Mouse (Mus musculus) left cerebral cortex, postnatal 4 days (tissue): ENCODE results near the gene Kcnk6. TPM values are rescaled to one million over a fixed set of nuclear protein-coding genes. Genes with fewer than 3 reads are reported as not detected.
A peak's percentile ranks its signal among the peaks of the same experiment; 100 is the strongest.

Source experiments
- DNase-seq: peaks from one replicate; pipeline ENCODE4 v3.0.0-alpha.2; 2022
- intact Hi-C: fragments of 180-260 bp; cut with DNase I; formaldehyde crosslinking; loops from one replicate; pipeline ENCODE4 v1.15.1; 2025
- total RNA-seq, 2 experiments: library from RNA; stranded (reverse); gene quantifications; 2 replicates each; pipeline ENCODE4 v1.2.3; 2021

Kcnk6 gene
- total RNA-seq = 1 to 10 TPM; 1.1 TPM

DNA sequence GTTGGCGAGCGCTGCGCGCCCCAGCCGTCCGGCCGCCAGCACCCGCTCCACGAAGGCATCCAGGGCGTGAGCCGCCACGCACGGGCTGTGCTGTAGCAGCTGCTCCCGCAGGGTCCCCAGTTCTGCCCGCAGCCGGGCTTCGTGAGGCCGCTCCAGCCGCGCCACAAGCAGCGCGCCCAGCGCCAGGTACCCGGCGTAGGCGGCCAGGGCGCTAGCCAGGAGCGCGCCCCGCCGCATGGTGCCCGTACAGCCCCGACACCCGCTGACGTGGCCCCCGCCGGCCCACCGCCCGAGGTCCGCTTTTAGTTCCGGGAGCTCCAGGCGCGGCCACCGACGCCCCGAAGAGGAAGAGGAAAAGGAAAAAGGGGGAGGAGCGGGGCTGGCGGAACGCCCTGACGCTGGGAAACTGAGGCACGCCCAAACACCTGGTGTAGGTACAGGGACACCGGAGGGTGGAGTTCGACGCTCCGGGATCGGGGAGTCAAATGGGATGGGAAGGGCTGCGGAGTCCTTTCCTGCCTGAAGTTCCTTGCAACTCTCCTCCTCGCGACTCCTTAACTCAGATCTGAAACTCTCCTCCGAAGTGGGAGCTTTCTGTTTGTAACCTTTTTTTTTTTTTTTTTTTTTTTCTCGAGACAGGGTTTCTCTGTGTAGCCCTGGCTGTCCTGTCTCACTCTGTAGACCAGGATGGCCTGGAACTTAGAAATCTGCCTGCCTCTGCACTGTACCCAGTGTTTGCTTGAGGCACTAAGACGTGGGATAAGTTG, at the start of gene Kcnk6:
Gene Kcnk6, minus strand, starts transcription at position 269 of the 767 bp plus-strand sequence.
- intact Hi-C loops = no loop called here
- no peak for DNase-seq

DNA sequence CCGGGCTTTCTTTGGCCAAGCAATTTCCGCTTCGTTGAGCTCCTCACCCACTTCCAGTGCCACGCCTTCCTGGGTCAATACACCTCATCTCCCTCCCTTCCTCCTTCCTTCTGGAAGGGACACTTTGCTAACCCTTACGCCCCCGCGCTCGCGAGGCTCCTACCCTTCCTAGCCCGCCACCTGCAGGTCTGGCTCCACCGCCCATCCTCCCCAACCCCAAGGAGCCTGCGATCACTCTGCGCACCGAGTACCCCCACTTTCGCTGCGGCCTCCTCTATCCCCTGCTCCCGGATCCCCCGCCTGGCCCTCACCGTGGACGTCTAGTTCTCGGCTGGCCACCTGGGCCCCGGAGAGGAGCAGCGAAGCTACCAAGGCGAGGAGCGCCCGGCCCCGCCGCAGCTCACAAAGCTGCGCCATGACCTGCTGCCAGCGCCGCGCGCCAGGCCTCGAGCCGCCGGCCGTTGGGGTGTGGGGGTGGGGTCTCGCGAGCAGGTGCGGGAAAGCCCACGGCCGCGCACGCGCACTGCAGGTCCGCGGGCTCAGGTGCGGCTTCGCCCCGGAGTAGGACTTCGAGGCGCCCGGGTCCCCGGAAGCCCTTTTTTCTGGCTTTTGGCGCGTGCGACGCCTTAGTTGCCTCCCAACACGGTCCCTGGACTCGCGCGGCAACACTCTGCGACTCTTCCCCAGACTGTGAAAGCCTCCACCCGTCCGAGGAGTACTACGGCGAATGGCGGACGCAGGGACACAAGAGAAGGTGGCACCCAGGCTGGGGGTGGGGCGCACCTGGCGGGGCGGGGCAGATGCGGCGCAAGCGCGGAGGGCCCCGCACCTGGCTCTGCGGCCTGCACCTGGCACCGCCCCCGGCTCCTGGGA, 49.1 kb upstream of the Kcnk6 start, which contains the start of gene Spint2:
Gene Spint2, minus strand, starts transcription at position 712 of the 873 bp plus-strand sequence.
- intact Hi-C loops = no loop called here
- DNase-seq = peak; percentile 60

DNA sequence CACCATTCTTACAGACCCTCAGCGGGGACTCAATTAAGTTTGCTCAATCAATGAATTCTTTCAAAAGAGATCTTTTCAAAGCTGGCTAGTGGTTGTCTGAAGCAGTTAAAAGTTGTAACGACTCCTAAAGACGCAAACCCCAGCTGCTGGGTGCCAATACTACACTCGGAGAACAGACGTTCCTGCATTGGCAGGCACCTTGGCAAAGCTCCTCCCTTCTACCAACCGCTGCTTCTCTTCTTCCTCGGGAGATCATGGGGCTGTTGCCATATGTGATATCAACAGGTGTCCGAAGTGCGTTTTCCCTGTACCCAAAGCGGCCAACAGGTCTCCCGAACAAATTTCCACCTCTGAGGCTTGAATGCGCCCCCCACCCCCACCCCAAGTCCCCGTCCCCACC, 48.5 kb upstream of the Kcnk6 start:
- no peak for DNase-seq
- intact Hi-C loops = no loop called here

DNA sequence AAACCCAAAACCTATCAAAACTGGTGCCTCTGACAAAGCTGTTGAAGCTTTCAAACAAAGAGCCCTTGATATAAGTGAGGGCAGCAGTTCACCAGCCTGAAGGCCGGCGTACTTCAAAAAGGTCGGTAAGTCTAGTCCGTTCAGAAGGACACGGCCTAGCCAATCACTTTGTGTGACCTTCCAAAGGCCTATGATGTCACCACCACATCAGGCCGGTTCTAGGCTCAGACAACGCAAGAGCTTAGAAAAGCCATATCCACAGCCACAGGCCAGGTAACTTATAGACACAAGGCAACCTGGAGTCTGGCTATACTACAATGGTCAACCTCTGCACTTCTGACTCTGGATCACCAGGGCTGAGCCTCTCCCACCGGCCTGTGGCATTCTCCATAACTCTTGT, 47.6 kb upstream of the Kcnk6 start:
- intact Hi-C loops = no loop called here
- DNase-seq = no peak

DNA sequence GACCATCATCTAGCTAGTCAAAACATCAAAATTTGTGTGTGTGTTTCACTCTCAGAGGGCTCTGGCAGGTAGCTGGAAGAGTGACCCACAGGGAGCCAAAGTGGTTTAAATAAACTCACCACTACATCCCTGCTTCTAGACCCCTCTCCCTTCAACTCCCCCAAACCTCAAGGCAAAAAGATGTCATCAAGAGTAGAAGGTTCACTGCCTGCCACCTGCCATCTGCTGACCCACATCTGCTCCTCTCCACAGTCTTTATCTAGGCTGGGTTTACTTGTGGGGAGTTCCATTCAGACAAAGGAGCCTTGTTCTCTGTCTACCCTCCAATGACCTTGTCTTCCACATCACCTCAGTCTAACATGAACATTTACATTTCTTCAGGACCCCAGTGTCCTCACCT, 46.9 kb upstream of the Kcnk6 start:
- no peak for DNase-seq
- intact Hi-C loops = no loop called here

DNA sequence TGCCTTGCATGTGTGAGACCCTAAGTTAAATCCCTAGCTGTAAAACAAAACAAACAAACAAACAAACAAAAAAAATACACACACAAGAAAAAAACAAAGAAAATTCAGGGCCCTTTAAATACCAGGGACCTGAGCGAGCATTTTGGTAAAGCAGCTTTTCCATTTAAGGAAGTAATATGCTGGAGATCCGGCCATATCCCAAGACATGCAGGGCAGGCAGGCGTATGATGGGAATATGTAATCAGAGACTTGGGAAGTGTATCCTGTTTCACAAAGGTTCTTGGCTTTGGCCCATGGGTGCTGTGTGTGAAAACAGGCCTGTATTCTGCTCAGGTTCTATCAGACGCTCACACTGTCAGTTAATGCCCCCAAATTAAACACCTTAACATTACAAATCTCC, 45.2 kb upstream of the Kcnk6 start:
- no peak for DNase-seq
- intact Hi-C loops = no loop called here

DNA sequence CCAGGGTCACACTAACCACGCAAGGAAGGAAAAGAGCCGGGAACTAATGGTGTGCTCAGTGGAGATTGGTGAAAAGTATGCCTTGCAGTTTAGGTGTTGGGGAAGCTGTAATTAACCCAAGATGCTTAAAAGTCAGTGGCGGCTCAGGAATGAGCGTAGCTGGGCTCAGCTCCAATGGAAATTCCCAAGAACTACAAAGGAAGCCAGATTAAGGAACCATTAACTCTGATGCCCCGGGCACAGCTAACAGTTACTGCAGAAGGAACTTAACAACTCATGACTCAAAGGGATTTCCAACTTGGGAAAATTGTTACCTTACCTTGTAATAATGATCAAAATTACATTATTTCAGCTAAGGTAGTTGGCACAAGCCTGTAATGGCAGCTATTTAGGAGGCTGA, 44.4 kb upstream of the Kcnk6 start:
- intact Hi-C loops = no loop called here

DNA sequence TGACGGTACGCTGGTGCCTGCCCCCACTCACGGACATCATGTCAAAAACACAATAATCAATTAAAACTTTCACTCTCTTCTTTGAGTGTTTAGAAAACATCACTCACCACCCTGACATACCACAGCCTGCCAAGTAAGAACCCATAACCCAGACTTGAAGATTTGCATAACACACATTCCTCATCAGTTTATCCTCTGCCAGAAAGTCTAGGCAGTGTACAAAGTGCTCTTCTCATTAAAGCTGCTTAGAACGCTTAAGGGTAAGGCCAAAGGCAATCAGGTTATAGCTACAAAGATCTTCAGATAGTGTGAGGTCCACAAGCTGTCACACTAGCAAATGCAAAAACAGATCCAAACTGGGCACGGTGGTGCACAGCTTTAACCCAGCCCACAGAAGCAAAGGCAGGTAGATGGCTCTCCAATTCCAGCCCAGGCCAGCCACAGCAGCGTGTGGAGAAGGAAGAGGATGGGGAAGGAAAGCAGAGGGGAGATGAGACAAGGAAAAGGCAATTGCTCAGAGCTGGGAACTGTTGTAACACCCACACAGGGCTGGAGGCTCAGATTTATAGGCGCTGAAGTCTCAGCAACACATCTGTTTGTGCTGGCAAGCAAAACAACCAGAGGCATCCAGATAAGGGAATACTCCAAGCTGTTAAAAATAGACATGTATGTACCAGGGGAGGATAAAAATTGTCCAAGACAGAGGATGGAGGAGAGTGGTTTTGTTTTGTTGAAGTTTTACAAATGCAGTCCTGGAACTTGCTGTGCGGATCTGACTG, 39.6 kb upstream of the Kcnk6 start:
- intact Hi-C loops = no loop called here
- no peak for DNase-seq

More for the DNA sequence above, 44.4 kb upstream of the Kcnk6 start:
- DNase-seq = no peak

DNA sequence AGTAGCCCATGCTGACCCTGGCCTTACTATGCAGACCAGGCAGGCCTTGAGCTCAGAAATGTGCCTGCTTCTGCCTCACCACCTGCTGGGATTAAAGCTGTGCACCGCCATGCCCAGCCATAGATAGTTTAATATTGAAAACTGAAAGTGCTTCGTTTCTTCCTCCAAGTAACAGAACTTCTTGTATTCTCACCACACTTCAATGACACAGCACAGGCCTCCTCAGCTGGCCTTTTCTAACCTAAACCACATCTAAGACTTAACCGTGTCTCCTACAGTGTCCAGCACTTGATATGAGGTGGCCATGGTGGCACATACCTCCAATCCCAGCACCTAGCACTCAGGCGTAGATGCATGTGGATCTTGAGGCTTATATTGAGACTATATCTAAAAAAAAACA, 38.1 kb upstream of the Kcnk6 start:
- no peak for DNase-seq
- intact Hi-C loops = no loop called here

DNA sequence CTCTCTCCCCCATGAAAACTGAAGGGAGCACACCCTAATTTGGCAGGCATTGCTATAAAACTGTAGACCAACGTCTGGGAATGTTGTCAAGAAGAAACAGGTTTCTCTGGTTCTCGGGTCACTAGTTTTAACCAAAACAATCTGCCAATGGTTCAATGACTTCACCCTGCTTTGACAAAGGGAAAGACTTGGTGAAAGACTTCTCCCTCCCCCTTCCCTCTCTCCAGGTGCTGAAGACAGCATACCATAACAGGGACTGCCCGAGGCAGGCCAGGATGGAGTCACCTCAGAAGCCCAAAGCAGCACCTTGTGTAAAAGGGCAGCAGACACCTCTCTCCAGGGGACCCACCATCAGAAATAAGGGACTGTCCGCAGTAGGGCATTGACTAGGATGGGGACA, 34.6 kb upstream of the Kcnk6 start:
- intact Hi-C loops = no loop called here
- no peak for DNase-seq

DNA sequence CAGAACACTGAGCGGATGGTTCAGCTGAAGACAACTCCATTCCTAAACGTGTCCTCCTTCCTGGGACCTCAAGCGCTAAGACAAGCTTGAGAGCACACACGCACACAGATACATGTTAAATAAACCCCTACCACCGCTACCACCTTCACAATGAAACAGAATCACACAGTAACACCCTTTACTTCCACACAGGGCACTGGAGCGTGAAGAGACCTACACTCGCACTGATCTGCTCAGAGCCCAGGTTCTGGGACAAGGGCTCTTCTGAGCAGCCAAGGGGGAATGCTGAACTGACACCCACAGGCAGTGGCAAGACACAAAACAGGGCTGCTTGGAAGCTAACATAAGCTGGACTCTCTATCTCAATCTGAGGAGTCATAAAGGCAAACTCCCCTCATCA, 33.3 kb upstream of the Kcnk6 start:
- DNase-seq = no peak
- intact Hi-C loops = no loop called here

DNA sequence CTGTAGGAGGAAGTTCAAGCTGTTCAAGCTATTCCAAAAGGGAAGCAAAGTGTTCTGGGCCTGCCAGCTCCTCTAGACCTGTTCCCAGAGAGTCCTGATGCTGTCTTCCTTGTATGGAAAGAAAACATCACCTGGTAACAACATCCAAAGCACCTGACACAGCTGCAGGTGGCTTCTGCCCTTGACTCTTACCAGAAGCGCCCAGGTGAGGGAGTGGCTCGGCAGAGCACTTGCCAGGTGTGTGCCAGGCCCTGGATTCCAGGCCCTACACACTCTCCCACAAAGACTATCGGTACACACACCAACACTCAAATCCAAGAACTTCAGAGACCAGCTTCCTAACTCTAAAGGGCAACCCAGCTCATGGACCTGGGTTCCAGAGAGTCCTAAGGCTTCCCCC, 31.5 kb upstream of the Kcnk6 start:
- DNase-seq = no peak
- intact Hi-C loops = no loop called here

DNA sequence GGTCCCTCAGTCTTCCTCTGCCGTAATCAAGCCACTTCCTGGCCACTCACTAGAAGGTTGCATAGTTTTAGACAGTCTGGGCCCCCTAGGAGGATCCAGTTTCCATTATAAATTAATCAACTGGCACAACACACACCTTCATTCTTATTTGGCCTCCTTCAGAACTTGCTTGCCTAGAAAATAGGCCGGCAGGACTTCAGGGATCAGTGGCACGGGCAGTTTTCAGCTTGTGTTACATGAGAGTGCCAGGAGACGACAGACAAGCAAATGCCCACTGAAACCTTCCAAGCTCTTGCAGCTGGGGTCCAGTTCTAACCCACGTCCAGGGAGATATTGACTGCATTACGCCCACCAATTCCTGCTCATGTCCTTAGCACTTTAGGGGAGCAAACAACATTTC, 29.8 kb upstream of the Kcnk6 start:
- intact Hi-C loops = no loop called here
- DNase-seq = no peak

DNA sequence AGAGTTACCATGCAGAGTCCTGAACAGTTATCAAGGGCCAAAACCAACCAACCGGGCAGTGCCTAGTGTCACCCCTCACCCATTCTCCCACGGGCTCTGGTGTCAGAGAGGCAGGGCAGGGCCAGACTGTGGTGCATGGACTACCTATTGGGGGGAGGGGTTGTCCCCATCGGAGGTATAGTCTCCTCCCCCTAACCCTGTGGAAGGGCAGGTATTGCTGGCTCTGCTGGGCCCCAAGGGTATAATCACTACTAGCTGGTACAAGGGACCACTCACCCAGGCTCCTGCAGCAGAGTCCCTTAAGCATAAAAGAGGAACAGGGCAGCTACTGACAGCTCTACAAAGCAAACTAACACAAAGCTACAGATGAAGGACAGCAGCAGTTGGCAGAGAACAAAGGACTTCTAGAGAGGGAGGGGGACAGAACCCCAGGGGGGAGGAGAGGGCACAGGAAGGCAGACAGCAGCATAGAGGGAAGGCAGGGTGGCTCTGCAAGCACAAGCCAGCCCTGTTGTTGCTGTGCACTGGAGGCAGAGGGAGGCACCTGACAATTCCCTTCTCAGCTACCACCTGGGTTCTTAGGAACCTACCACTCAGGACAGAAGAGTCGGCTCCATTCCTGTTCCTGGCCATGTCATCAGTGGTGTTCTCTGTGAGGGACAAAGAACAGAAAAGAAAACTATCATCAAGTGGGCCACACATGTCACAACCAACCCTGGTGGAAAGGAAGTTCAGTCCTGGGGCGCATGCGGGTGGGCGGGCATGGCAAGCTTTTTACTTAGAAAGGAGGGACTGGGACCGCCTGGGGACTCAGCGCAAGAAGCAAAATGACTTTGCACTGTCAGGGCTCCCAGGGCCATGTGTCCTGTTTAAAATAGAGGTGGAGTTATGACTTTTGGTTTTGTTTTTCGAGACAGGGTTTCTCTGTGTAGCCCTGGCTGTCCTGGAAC, 27.7 kb upstream of the Kcnk6 start:
- intact Hi-C loops = no loop called here
- DNase-seq = no peak

DNA sequence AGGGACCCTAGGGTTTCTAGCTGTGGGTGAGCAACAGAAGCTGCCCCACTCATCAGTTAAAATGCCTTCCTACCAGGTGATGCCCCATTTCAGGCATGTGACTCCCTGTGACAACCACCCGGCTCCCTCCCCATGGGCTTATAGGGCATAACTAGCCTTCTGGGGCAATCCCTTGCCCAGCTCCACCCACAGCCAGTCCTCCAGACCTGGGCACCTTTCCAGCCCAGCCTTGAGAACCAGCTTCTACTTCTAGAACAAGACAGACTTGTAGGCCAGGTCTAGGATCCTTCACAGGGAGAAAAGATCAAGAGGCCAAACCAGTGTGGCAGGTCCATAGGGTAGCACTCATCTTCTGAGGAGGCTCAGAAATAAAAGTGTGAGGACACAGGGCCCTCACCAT, 25.1 kb upstream of the Kcnk6 start:
- intact Hi-C loops = no loop called here
- DNase-seq = no peak

DNA sequence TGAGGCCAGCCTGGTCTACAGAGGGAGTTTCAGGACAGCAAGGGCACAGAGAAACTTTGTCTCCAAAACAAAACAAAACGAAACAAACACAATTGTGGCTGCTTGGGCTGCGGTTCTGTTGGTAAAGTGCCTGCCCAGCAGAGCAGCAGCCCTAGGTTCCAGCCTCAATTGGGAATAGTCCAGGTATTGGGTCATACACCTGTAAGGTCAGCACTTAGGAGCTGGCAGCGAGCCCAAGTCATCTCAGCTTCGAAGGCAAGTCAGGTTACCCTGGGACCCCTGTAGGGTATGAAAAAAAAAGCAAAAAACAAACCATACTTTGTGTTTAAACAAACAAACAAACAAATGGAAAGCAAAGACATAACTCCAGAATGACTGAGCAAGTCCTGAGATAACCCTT, 23.6 kb upstream of the Kcnk6 start:
- DNase-seq = no peak
- intact Hi-C loops = no loop called here

DNA sequence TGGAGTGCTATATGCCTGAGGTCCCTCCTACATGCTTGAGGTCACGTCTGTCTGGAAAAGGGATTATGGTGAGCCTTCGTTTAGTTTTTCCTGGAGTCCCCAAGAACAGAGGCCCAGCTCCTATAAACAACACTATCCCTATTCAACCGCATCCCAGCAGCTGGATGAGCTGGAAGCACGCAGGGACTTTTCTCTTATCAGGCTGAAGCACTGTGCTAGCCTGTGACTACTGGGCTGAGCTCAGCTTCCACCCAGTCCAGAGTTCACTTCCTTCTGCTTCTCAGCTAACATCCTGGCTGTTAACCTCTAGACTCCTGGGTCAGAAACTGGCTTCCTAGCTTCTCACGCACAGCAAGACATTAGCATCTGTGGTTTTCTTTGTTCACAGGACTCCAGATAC, 21.5 kb upstream of the Kcnk6 start:
- intact Hi-C loops = no loop called here
- DNase-seq = no peak

DNA sequence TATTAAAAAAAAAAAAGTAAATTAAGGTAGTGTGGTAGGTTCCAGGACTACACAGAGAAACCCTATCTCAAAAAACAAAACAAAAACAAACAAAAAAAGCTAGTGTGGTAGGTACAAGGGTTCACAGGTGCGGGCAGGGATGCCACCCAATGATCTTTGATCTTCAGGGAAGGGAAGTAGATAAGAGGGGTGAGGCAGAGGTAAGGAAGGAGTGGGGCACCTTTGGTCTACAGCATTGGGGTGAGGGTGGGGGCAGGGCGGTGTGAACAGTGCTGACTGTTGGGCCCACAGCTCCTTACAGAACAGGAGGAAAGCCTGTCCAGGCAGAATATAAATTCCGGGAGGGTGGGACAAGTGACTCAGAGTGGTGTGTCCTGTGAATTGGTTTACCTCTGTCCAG, 18.9 kb upstream of the Kcnk6 start:
- intact Hi-C loops = no loop called here
- DNase-seq = no peak

DNA sequence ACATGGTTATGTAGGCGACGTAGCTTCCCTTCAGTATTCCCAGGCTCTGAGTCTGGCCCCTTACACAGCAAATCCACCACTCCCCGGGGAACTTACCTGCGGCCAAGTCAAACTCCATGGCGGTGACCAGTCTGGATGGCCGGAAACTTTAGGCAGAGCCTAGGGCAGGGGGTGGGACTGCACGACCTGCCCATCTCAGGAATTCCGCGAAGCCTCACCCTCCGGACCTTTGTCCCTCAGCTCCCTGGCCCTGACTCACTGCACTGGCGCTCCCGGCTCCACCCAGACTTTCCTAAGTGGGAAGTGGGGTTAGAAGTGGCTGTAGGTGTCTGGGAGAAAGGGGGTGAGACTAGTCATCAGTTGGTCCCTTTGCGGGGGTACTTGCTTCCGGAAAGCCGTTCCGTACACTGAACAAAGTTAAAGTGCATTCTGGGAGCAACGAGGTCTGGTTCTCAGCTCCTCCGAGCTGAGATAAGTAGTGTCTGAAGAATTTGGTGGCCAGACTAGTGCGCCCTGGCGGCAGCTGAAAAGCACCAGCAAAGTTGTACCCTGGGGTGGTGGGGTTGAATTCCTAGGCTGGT, 16.0 kb upstream of the Kcnk6 start, which contains the start of gene 2200002D01Rik:
Gene 2200002D01Rik, minus strand, starts transcription at position 206 of the 581 bp plus-strand sequence.
- intact Hi-C loops = loop anchor here (10.0 kb wide), 1 partner anchor 46 kb away; no protein-coding TSS in a partner anchor
- no peak for DNase-seq

DNA sequence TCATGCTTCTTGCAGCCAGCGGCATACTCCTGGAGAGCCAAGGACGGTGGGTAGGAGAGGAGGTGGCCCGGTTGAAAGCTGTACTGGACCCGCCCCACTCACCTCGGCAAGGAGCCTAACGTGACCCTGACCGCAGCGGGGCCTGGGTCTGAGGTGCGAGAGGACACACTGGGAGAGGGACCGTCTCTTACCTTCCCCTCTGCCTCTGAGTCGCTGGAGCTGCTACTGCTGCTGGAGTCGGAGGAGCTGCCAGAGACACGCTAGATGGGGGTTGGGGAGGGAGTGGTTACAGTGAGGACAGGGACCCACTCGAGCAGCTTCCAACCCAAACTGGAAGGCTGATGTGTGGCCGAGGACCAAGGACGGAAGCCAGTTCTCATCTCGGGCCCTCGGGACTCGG, 15.4 kb upstream of the Kcnk6 start:
- no peak for DNase-seq
- intact Hi-C loops = loop anchor here (10.0 kb wide), 1 partner anchor 47 kb away; no protein-coding TSS in a partner anchor
